Mouse (Mus musculus) forebrain, embryonic 10.5 days (tissue): ENCODE measurements around the gene Col11a2. TPM values are rescaled to one million over a fixed set of nuclear protein-coding genes. Genes with fewer than 3 reads are reported as not detected.

Source experiments
- DNase-seq: peaks from one replicate; pipeline ENCODE4 v3.0.0-alpha.2; 2017; ENCODE audit warnings: low spot score; ENCODE audit errors: extremely low spot score
- H3K27ac ChIP-seq: fragments of 300-500 bp; sonication (generic); 2 replicates; pipeline ENCODE4 v1.5.1; 2016; ENCODE audit warnings: mild to moderate bottlenecking
- H3K27me3 ChIP-seq: fragments of 300-500 bp; sonication (generic); 2 replicates; pipeline ENCODE4 v1.6.1; 2016; ENCODE audit warnings: mild to moderate bottlenecking; ENCODE audit not compliant: poor library complexity, severe bottlenecking
- H3K36me3 ChIP-seq: fragments of 300-500 bp; sonication (generic); replicated peaks from 2 replicates; pipeline ENCODE4 v1.6.1; 2016; ENCODE audit warnings: mild to moderate bottlenecking, moderate library complexity
- H3K4me1 ChIP-seq: fragments of 300-500 bp; sonication (generic); 2 replicates; pipeline ENCODE4 v1.6.1; 2016
- H3K4me3 ChIP-seq: fragments of 300-500 bp; sonication (generic); 2 replicates; pipeline ENCODE4 v1.5.1; 2016; ENCODE audit warnings: mild to moderate bottlenecking, moderate library complexity
- H3K9me3 ChIP-seq: fragments of 300-500 bp; sonication (generic); 2 replicates; pipeline ENCODE4 v1.6.1; 2016; ENCODE audit warnings: mild to moderate bottlenecking, moderate library complexity
- WGBS: fragments of 180-500 bp; shearing (Covaris S2); methylation state at CpG from one replicate; pipeline ENCODE4 v1.1.7; 2016; 5-methylcytosine and 5-hydroxymethylcytosine counted together
- polyA plus RNA-seq: library from polyadenylated mRNA; unstranded; fragments of >200 nt; fragmentation: Nextera tagmentation; extraction: Ambion mirVana; gene quantifications from 2 replicates; pipeline ENCODE4 v1.2.1, GENCODE M21; 2016

Gene Col11a2
- polyA plus RNA-seq, 1 experiment from 2014 or later = 0.74 TPM

DNA sequence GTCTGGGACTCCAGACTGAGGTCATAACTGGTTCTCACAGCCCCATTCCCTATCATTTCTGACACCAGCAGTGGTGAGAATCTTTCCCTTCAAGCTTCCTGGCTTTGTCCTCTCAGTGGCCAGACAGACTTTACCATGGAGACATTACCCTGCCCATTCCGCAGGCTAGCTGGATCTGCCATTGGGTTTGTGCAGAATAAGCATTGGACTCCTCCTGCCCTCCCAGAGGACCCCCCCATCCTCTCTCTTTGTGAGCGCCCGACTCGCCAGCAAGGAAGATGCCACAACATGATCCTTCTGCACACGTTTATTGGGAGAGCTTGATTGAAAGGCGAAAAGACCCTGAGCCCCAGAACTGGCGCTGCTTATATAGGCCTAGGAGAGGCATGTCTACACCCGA lies 25.8 kb upstream of the Col11a2 start:
- peaks cover 24% of the 10 kb centered on the region for H3K9me3 ChIP-seq
- DNase-seq = no peak
- H3K4me3 ChIP-seq = no peak overlapping the region
- no peaks in the 10 kb centered on the region for H3K27me3 ChIP-seq
- H3K27ac ChIP-seq = no peak overlapping the region
- H3K4me1 ChIP-seq = no peaks in the 10 kb centered on the region
- 93% methylated on average over 8 of the region's 8 CpGs for WGBS
- H3K36me3 ChIP-seq = peaks cover 45% of the 10 kb centered on the region

DNA sequence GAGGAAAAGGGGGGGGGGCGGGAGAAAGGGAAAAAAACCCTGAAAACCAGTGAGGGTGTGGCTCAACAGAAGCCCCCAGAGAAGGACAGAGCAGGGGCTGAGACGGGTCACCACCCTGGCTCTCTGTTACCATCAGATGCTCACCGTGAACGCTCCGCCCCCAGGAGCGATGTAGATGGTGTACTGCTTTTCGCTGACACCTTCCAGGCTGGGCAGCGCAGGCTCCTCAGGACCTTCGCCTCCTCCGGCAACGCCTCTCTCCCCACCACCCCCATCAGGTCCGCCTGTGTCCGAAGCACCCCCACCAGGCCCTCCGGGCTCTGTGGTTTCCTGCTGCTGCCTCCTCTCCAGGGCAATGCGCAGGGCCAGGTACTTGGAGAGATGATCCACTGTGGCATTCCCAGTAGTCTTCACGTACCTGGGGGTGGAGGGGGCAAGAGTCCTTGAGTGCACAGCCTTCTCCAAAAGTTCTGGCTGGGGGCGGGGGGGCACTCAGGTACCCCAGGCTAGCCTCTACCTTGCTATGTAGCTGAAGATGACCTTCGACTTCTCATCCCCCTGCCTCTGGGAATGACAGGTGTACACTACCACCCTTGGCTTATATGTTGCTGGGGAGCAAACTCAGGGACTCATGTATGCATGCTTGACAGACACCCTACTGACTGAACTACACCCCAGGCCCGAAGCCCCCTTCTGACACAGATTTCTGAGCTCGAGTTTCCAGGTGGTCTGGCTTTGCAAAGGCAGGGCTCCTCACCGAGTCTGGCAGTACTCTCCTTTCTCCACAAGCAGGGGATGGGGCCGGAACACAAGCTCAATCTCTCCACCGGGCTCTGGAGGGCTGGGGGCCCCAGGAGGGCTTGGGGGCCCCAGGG lies 17.5 kb upstream of the Col11a2 start:
- DNase-seq = no peak
- peaks cover 39% of the 10 kb centered on the region for H3K4me1 ChIP-seq
- peaks cover 53% of the 10 kb centered on the region for H3K9me3 ChIP-seq
- H3K36me3 ChIP-seq = peaks cover 57% of the 10 kb centered on the region
- no peaks in the 10 kb centered on the region for H3K27me3 ChIP-seq
- H3K4me3 ChIP-seq = peak overlapping the region; percentile 98
- peak overlapping the region; percentile 100; the same call in 1 of the 2 replicates for H3K27ac ChIP-seq
- WGBS = 94% methylated on average over 23 of the region's 23 CpGs

DNA sequence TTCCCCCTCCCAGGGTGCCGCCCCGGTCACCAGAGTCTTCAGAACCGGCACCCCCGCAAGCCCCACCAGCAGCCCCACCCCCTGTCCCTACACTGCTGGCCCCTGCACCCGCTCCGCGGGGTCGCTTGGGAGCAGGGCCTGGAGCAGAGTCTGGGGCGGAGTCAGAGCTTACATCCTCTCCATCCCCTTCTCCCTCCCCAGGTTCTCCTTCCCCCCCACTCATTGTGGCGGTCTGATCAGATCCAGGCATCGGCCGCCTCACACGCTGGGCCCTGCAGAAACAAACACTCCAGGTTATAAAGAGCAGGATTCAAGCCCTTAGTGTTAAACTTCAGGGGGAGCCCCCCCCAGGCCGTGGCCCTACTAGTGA lies 16.8 kb upstream of the Col11a2 start:
- DNase-seq = no peak
- Histone ChIP-seq H3K9me3 (peaks cover 50% of the 10 kb centered on the region), H3K36me3 (peaks cover 54% of the 10 kb centered on the region), H3K4me3 (peak overlapping the region; percentile 98), H3K4me1 (peaks cover 45% of the 10 kb centered on the region), H3K27me3 (no peaks in the 10 kb centered on the region), H3K27ac (peak overlapping the region; percentile 100; the same call in 1 of the 2 replicates)
- WGBS = 90% methylated on average over 14 of the region's 14 CpGs

DNA sequence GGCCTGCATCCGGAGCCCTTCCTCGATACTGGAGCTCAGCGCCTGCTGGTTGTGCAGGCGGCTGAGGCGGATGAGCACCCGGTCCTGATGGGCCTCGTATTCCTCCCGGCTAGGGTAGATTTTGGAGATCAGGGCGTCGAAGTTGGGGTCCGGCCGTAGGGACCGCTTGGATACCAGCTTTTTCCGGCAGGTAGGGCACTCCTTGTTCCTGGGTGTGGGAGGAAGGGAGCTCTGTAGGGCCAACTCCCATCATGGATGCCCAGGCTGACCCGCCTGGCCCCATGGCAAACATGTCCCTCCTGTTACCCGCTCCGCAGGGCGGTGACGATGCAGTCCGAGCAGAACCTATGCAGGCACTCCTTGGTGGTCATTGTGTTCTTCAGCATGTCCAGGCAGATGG lies 16.2 kb upstream of the Col11a2 start:
- H3K36me3 ChIP-seq = peaks cover 54% of the 10 kb centered on the region
- H3K4me1 ChIP-seq = peaks cover 51% of the 10 kb centered on the region
- DNase-seq = no peak
- peak overlapping the region; percentile 100; the same call in 1 of the 2 replicates for H3K27ac ChIP-seq
- H3K9me3 ChIP-seq = peaks cover 50% of the 10 kb centered on the region
- WGBS = 95% methylated on average over 20 of the region's 20 CpGs
- H3K4me3 ChIP-seq = peak overlapping the region; percentile 98
- no peaks in the 10 kb centered on the region for H3K27me3 ChIP-seq

DNA sequence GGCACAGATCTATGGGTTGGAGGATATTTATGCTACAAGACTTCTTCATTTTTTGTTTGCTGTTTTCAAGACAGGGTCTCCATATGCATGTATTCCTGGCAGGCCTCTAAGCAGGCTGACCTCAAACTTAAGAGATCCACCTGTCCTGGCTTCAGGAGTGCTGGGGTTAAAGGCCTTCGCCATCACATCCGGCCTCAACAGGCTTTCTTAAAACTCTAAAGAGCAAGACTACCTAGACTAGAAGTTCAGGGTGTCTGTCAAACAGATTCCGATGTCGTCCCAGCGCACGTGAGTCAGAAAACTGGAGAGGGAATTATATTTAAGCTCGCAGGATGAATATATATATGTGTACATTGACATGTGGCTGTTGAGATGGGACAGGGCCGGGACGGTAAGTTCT lies 15.6 kb upstream of the Col11a2 start:
- H3K27me3 ChIP-seq = no peaks in the 10 kb centered on the region
- H3K9me3 ChIP-seq = peaks cover 47% of the 10 kb centered on the region
- no peak for DNase-seq
- H3K27ac ChIP-seq = peak overlapping the region; percentile 100
- 71% methylated on average over 9 of the region's 9 CpGs for WGBS
- peak overlapping the region; percentile 98 for H3K4me3 ChIP-seq
- peaks cover 58% of the 10 kb centered on the region for H3K4me1 ChIP-seq
- peaks cover 58% of the 10 kb centered on the region for H3K36me3 ChIP-seq

DNA sequence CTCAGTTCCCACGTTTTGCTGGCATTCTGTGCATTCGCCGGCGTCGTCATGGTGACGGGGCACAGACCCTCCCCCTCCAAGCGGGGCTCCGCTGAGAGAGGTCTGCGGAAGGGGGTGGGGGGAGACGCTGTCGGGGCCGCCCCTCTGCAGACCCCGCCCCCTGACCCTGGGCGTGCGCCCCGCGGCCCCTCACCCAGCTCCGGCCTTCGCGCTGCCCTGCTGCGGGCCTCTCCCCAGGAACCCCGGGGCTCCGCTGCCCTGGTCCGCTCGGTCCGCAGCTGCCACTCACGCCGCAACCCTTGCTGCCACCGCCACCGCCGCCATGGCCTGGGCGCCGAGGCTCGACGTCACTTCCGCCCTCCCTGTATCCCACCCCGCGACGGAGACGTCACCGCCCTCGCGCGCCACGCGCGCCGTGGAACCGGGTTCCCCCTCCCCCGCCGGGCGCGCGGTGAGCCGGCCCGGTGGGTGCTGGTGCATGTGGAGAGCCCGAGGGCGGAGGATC lies 14.9 kb upstream of the Col11a2 start, which contains the start of gene Ring1:
Ring1 (minus strand) TSS at position 364 of the 505 bp plus-strand sequence.
- Histone ChIP-seq H3K4me3 (peak within 1 kb of the TSS; percentile 98), H3K9me3 (peaks cover 41% of the 10 kb centered on the region), H3K36me3 (peaks cover 60% of the 10 kb centered on the region), H3K27ac (peak within 1 kb of the TSS; percentile 100), H3K27me3 (no peaks in the 10 kb centered on the region), H3K4me1 (peaks cover 64% of the 10 kb centered on the region)
- DNase-seq = peak; percentile 92
- WGBS = under 1% methylated on average over 50 of the region's 58 CpGs

DNA sequence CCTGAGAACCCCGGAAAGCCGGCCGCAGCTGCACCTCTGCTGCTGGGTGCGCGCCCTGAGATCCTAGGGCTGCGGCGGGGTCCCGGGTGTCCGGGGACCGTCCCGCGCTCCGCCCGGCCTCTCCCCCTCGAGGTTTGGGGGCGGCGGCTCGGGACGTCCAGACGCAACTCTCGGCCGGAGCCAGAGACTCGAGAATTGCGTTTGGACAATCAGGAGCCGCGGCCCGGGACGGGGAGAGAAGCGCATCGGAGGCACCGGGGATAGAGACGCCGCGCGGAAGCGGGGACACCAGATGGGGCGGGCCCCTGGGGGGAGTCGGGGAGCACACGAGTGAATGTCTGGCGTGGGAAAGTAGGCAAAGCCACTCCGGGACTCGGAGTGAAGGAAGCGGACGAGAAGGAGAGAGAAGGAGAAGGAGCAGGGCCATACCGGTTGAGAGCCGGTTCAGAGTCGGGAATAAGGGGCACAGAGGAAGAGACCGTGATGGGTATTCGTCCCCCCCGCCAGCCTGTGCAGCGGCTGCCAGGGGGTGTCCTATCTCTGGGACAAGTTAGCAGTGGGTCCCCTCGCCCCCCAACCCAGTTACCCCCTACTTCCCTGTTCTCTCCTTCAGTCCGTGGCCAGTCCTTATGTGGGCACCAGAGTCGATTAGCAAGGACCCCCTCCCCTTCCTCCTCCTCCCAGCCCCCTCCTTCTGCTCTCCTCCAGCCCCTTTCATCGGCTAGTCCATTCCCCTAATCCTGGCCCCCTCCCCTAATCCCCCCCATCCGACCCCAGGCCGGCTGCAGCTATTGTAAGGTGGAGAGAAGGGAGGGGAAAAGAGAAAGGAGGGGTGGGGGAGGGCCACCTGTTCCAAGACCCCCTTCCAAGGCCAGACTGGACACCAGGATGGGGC lies 14.1 kb upstream of the Col11a2 start:
- Histone ChIP-seq H3K27ac (peak overlapping the region; percentile 100), H3K27me3 (no peaks in the 10 kb centered on the region), H3K4me1 (peaks cover 72% of the 10 kb centered on the region), H3K4me3 (peak overlapping the region; percentile 98), H3K36me3 (peaks cover 60% of the 10 kb centered on the region), H3K9me3 (peaks cover 34% of the 10 kb centered on the region)
- WGBS = under 1% methylated on average over 57 of the region's 57 CpGs
- DNase-seq = peak; percentile 90

DNA sequence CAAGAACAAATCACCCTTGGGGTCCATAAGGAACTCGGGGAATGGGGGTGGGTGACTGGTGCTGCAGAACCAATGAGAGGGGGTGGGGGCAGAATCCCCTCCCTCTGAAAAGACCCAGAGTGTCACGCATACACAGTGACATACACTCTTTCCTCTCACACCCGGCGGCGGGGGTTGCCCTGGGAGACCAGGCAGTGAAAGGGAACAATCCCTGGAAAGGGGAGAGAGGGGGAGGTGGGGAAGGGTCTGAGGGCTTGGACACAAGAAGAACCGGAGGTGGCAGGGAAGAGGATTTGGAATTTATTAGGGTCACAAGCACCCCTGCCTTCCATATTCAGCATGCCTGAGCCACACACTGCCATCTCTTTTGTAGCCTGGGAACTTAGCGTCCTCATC lies 13.5 kb upstream of the Col11a2 start:
- H3K27me3 ChIP-seq = no peaks in the 10 kb centered on the region
- H3K36me3 ChIP-seq = peaks cover 60% of the 10 kb centered on the region
- peaks cover 78% of the 10 kb centered on the region for H3K4me1 ChIP-seq
- peak; percentile 96 for DNase-seq
- H3K27ac ChIP-seq = peak overlapping the region; percentile 100
- H3K4me3 ChIP-seq = peak overlapping the region; percentile 98
- WGBS = 8% methylated on average over 7 of the region's 7 CpGs
- H3K9me3 ChIP-seq = peaks cover 27% of the 10 kb centered on the region

DNA sequence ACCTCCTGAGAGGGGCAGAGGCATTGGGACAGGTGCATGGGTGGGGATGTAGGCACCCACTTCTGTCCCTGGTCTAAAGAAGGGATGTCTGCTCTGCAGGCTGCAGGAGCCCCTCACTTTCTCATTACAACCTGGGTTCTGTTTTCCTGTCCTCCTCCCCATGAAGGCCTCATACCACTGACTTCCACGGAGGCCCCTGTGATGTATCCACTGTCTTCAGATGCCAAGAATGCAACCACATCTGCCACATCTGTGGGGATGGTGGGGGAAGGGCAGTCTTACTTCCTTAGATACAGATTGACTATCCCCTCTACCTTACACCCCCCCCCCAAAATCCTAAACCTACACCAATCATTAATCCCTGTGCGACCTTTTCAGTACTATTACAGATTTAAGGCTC lies 13.0 kb upstream of the Col11a2 start:
- H3K4me1 ChIP-seq = peaks cover 81% of the 10 kb centered on the region
- H3K4me3 ChIP-seq = peak overlapping the region; percentile 98
- 18% methylated on average over 2 of the region's 2 CpGs for WGBS
- H3K9me3 ChIP-seq = peaks cover 22% of the 10 kb centered on the region
- no peak for DNase-seq
- H3K27ac ChIP-seq = peak overlapping the region; percentile 100
- no peaks in the 10 kb centered on the region for H3K27me3 ChIP-seq
- H3K36me3 ChIP-seq = peaks cover 56% of the 10 kb centered on the region

DNA sequence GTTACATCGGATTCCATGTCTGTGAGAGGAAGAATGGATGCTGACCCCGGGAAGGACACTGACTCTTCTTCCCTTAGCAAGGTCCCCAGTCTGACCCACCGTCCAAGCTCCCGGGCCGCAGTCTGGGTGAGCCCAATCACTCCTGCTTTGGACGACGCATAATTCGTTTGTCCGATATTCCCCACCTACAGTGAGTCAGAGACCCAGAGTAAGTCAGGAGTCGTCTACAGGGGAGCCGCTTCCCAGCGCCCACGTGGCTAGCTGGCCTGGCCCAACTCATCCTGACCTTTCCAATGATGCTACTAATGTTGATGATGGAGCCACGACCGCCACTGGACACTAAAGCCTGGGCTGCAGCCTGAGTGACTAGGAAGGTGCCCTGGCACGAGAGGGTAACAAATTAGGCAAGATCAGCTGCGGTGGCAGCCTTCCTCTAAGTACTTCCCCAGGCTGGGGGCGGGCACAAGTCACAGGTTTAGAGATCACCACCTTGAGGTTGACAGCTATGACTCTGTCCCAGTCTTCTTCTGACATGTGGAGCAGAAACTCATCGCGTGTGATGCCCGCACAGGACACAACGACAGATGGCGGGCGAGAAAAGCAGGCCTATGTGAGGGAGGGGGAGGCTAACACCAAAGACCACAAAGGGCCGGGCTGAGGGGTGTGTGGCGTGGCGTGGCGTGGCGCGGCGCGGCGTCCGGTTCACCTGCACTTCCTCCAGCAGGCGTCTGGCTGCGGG lies 12.2 kb upstream of the Col11a2 start:
- WGBS = 5% methylated on average over 36 of the region's 36 CpGs
- peaks cover 47% of the 10 kb centered on the region for H3K36me3 ChIP-seq
- H3K4me1 ChIP-seq = peaks cover 84% of the 10 kb centered on the region
- peaks cover 14% of the 10 kb centered on the region for H3K9me3 ChIP-seq
- DNase-seq = no peak
- H3K27me3 ChIP-seq = no peaks in the 10 kb centered on the region
- peak overlapping the region; percentile 98 for H3K4me3 ChIP-seq
- H3K27ac ChIP-seq = peak overlapping the region; percentile 100

DNA sequence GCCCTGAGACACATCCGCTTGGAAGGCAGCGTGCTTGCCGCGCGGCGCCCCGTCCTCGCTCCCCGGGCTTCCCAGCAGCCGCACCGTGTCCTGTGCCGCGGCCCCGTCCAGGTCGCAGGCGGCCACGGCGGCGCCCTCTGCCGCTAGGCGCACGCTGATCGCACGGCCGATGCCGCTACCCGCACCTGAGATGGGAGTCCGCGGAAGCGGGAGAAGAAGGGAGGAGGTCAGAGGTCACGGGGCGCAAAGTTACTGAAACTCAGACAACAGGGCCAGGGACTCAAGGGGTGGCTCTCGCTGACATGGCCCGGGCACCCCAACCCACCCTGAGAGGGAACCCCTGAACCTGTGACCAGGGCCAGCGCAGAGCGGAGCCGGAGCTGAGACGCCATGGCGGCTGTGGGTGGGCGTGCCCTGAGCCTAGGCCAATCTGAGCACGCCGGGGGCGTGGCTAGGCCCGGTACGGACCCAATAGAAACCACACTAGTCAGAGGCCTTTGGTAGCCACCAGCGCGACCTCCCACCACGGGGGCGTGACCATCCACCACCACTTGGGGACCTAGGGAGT lies 11.5 kb upstream of the Col11a2 start, which contains the start of gene H2-Ke6:
H2-Ke6 (minus strand) TSS at position 405 of the 568 bp plus-strand sequence.
- peaks cover 40% of the 10 kb centered on the region for H3K36me3 ChIP-seq
- H3K4me1 ChIP-seq = peaks cover 84% of the 10 kb centered on the region
- under 1% methylated on average over 49 of the region's 49 CpGs for WGBS
- peaks cover 7% of the 10 kb centered on the region for H3K9me3 ChIP-seq
- peak; percentile 95 for DNase-seq
- H3K4me3 ChIP-seq = peak within 1 kb of the TSS; percentile 98
- H3K27ac ChIP-seq = peak within 1 kb of the TSS; percentile 100
- no peaks in the 10 kb centered on the region for H3K27me3 ChIP-seq
